8 mouse cellular contexts compared by ENCODE assay signal in genomic region chr7:137321961-137322784, GRCm38 (mm10). TPM values are rescaled to one million over a fixed set of nuclear protein-coding genes. Genes with fewer than 3 reads are reported as not detected.
DNase-seq lines count a peak whose midpoint lies in the region; ATAC-seq and TF ChIP-seq lines count a peak whose summit lies in the region.

No protein-coding gene starts in this region.

- H3K4me2 ChIP-seq in heart, embryonic 14.5 days (ENCODE audit: low read length) = peak overlapping the region; percentile 69
- peak overlapping the region; percentile 84 for H3K4me2 ChIP-seq in embryonic facial prominence, embryonic 14.5 days (ENCODE audit: low read depth, low read length)
- peak overlapping the region; percentile 64 for H3K4me2 ChIP-seq in intestine, embryonic 15.5 days (replicated peaks)
- peak overlapping the region; percentile 72 for H3K4me2 ChIP-seq in neural tube, embryonic 11.5 days (ENCODE audit: low read depth)

- TF ChIP-seq POLR2A in lung, adult 2 months (IDR thresholded peaks at IDR 0.05; ENCODE audit: borderline replicate concordance, extremely low read depth, low read depth, low read length) = no peak

- peaks cover 89% of the 10 kb centered on the region for H3K27me3 ChIP-seq in heart, embryonic 14.5 days (ENCODE audit: control insufficient read depth, insufficient read depth, low read length)
- peaks cover 85% of the 10 kb centered on the region for H3K27me3 ChIP-seq in embryonic facial prominence, embryonic 14.5 days (replicated peaks; ENCODE audit: control insufficient read depth, insufficient read depth, low read length)
- H3K27me3 ChIP-seq in intestine, embryonic 15.5 days (replicated peaks) = peaks cover 88% of the 10 kb centered on the region
- H3K27me3 ChIP-seq in neural tube, embryonic 11.5 days (ENCODE audit: control insufficient read depth, insufficient read depth, low read length) = peaks cover 64% of the 10 kb centered on the region

- H3K27ac ChIP-seq in heart, embryonic 14.5 days (replicated peaks in 1 of 2; ENCODE audit: control insufficient read depth in 1 of 2, insufficient read depth in 1 of 2, low read depth in 2 of 2, low read length in 2 of 2) = no peak overlapping the region
- H3K27ac ChIP-seq in embryonic facial prominence, embryonic 14.5 days (replicated peaks; ENCODE audit: low read depth, low read length) = no peak overlapping the region
- H3K27ac ChIP-seq in intestine, embryonic 15.5 days = no peak overlapping the region
- no peak overlapping the region for H3K27ac ChIP-seq in neural tube, embryonic 11.5 days (ENCODE audit: low read depth, low read length)

- H3K36me3 ChIP-seq in heart, embryonic 14.5 days (ENCODE audit: control insufficient read depth, insufficient read depth, low read length) = no peaks in the 10 kb centered on the region
- no peaks in the 10 kb centered on the region for H3K36me3 ChIP-seq in embryonic facial prominence, embryonic 14.5 days (ENCODE audit: control insufficient read depth, insufficient read depth, low read length)
- no peaks in the 10 kb centered on the region for H3K36me3 ChIP-seq in intestine, embryonic 15.5 days
- no peaks in the 10 kb centered on the region for H3K36me3 ChIP-seq in neural tube, embryonic 11.5 days (ENCODE audit: control insufficient read depth, insufficient read depth, low read length)

- no peak for ATAC-seq in heart, embryonic 14.5 days (ENCODE audit: insufficient number of reproducible peaks, insufficient read depth, low FRiP score, low read depth)
- ATAC-seq in embryonic facial prominence, embryonic 14.5 days (ENCODE audit: low read depth) = no peak
- ATAC-seq in intestine, embryonic 15.5 days = peak; percentile 18; the same call in 1 of the 2 replicates
- no peak for ATAC-seq in neural tube, embryonic 11.5 days (ENCODE audit: insufficient read depth, low FRiP score, low TSS enrichment)

- H3K4me1 ChIP-seq in heart, embryonic 14.5 days (ENCODE audit: control insufficient read depth in 2 of 2, insufficient read depth in 2 of 2, low read length in 2 of 2) = peaks cover 12 to 33% of the 10 kb centered on the region in 2 experiments; a peak in 3 of 4 replicates
- H3K4me1 ChIP-seq in embryonic facial prominence, embryonic 14.5 days (ENCODE audit: control insufficient read depth, insufficient read depth, low read length) = peaks cover 6% of the 10 kb centered on the region
- H3K4me1 ChIP-seq in intestine, embryonic 15.5 days (replicated peaks) = peaks cover 24% of the 10 kb centered on the region
- peaks cover 35% of the 10 kb centered on the region for H3K4me1 ChIP-seq in neural tube, embryonic 11.5 days (ENCODE audit: control insufficient read depth, insufficient read depth, low read length)
- H3K4me1 ChIP-seq in lung, adult 2 months (ENCODE audit: control insufficient read depth, insufficient read depth, low read length) = no peaks in the 10 kb centered on the region

- peak overlapping the region; percentile 45 for H3K9ac ChIP-seq in heart, embryonic 14.5 days (ENCODE audit: low read length)
- H3K9ac ChIP-seq in embryonic facial prominence, embryonic 14.5 days (ENCODE audit: low read depth, low read length) = peak overlapping the region; percentile 62
- H3K9ac ChIP-seq in intestine, embryonic 15.5 days = peak overlapping the region; percentile 20; the same call in 1 of the 2 replicates
- H3K9ac ChIP-seq in neural tube, embryonic 11.5 days (ENCODE audit: low read length) = peak overlapping the region; percentile 54

- DNase-seq in heart, postnatal 14 days = no peak
- no peak for DNase-seq in embryonic facial prominence, embryonic 14.5 days (ENCODE audit: low spot score)
- DNase-seq in neural tube, embryonic 11.5 days (ENCODE audit: low spot score) = peak; percentile 58
- DNase-seq in adrenal gland, adult 8-10 months = no peak
- DNase-seq in lung, adult 2 months = no peak
- no peak for DNase-seq in frontal cortex, adult 2 months (ENCODE audit: extremely low spot score in 1 of 2, low spot score in 1 of 2)

- intact Hi-C loops in heart, postnatal 14 days (cut with DNase I) = loop anchor here (2.0 to 5.0 kb wide), 7 partner anchors 75 to 1530 kb away; no protein-coding TSS in a partner anchor

- TF ChIP-seq CTCF in lung, adult 2 months (IDR thresholded peaks at IDR 0.05; ENCODE audit: insufficient read depth, low read length) = no peak

- WGBS in heart, embryonic 14.5 days = under 1% methylated on average over 69 of the region's 72 CpGs
- WGBS in embryonic facial prominence, embryonic 14.5 days = 1% methylated on average over 47 of the region's 72 CpGs
- 1% methylated on average over 71 of the region's 72 CpGs for WGBS in intestine, embryonic 15.5 days
- WGBS in neural tube, embryonic 11.5 days = under 1% methylated on average over 59 of the region's 72 CpGs
- 2% methylated on average over 71 of the region's 72 CpGs for WGBS in lung, adult 2 months

- peak overlapping the region; percentile 39 to 44 for H3K4me3 ChIP-seq in heart, embryonic 14.5 days (ENCODE audit: control insufficient read depth in 1 of 2, insufficient read depth in 1 of 2, low read depth in 1 of 2, low read length in 2 of 2)
- peak overlapping the region; percentile 77 for H3K4me3 ChIP-seq in embryonic facial prominence, embryonic 14.5 days (ENCODE audit: low read depth, low read length)
- H3K4me3 ChIP-seq in intestine, embryonic 15.5 days (replicated peaks) = peak overlapping the region; percentile 41
- peak overlapping the region; percentile 42 for H3K4me3 ChIP-seq in neural tube, embryonic 11.5 days (ENCODE audit: low read depth, low read length)
- no peak overlapping the region for H3K4me3 ChIP-seq in lung, adult 2 months (replicated peaks; ENCODE audit: extremely low read depth, low read depth, low read length)

- H3K9me3 ChIP-seq in heart, embryonic 14.5 days (ENCODE audit: control insufficient read depth, low read length) = no peaks in the 10 kb centered on the region; the same call in 1 of the 2 replicates
- no peaks in the 10 kb centered on the region for H3K9me3 ChIP-seq in embryonic facial prominence, embryonic 14.5 days (ENCODE audit: control insufficient read depth, low read length)
- H3K9me3 ChIP-seq in intestine, embryonic 15.5 days = no peaks in the 10 kb centered on the region
- no peaks in the 10 kb centered on the region for H3K9me3 ChIP-seq in neural tube, embryonic 11.5 days (ENCODE audit: control insufficient read depth, low read length)

RNA-seq across cellular contexts. Expression of gene Ebf3, which starts 7.9 kb away (rescaled TPM):
- polyA plus RNA-seq in heart, embryonic 14.5 days (2014; fragmentation: Nextera tagmentation; extraction: Ambion mirVana) = 2.2 and 2.3 TPM in 2 replicates
- 10 to 100 TPM; 13.2 to 15.2 TPM for total RNA-seq in heart, postnatal 14 days (2021)
- polyA plus RNA-seq in embryonic facial prominence, embryonic 14.5 days (2014; fragmentation: Nextera tagmentation; extraction: Ambion mirVana) = 7.4 and 9.1 TPM in 2 replicates
- polyA plus RNA-seq in intestine, embryonic 15.5 days (2015; fragmentation: Nextera tagmentation; extraction: Ambion mirVana) = 0.88 and 1.3 TPM in 2 replicates
- polyA plus RNA-seq in neural tube, embryonic 11.5 days (2014; fragmentation: Nextera tagmentation; extraction: Ambion mirVana) = 12.9 and 13.0 TPM in 2 replicates
- 1 to 10 TPM; 1.2 to 4.9 (median 2.8) TPM for total RNA-seq in adrenal gland, adult 8-10 months (2022)
- 0.83 and 0.84 TPM in 2 replicates for polyA plus RNA-seq in lung, adult 2 months (2012; rRNA removed)
- 1.1 TPM in 2 replicates for polyA plus RNA-seq in frontal cortex, adult 2 months (2012; rRNA removed)
